Mouse (Mus musculus): ENCODE data around the gene Emc10. TPM values are rescaled to one million over a fixed set of nuclear protein-coding genes. Genes with fewer than 3 reads are reported as not detected.

The Emc10 gene
- polyA plus RNA-seq, 1 experiment = 218 TPM

DNA sequence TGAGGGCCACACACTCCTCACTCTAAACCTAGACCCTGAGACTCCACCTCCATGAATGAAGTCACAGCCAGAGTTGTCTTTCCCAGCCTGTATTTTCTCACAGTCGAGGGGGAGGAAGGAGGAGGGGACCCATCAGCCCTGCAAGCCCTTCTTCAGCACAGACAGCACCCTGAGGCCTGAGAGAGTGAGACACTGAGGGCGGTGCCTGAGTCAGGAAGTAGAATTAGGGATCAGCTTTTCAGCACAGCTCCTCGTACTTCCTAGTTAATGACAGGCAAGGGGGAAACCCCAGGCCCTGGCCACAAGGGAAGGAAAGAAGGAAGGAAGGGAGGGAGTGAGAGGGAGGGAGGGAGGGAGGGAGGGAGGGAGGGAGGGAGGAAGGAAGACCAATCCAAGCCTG is 43.1 kb downstream of the Emc10 start:
- no peak for TF ChIP-seq POLR2A (IDR thresholded peaks at IDR 0.05; ENCODE audit: borderline replicate concordance, extremely low read depth, insufficient read depth, insufficient read length, poor library complexity, severe bottlenecking)
- no peak for DNase-seq (ENCODE audit: low read depth)

DNA sequence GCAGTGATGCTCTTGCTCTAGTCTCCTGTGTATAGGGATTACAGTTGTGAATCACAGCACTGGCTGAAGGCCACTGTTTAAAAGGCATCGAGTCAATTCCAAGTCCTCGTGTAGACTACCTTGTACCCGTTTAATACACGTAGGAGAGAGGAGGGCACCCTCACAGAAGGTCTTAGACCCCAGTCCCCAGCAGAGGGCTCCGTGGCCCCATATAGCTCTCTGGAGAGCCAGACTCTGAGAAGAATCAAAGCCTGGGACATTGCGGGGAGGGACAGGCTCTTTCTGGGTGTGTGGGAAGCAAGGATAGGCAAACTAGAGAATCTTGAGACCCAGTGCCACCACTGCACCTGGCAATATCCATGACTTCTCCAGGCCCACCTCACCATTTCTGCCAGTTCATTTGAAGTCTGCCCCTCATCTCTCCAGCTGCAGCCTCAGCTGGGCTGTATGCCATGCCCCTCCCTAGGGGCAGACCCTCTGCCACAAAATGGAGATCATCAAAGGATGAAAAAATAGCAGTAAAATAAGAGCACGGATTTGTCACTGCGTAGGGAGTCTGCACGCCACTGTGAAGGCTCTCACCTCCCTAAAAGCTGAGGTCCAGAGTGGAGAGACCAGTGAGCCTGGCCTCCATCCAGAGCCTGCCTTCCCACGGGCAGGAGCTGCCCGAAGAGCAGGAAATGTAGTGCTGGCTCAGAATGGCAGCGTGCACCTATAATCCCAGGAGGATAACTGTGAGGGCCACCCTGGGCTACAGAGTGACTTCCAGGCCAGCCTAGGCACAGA is 50.1 kb downstream of the Emc10 start:
- no peak for DNase-seq (ENCODE audit: low read depth)
- TF ChIP-seq POLR2A (IDR thresholded peaks at IDR 0.05; ENCODE audit: borderline replicate concordance, extremely low read depth, insufficient read depth, insufficient read length, poor library complexity, severe bottlenecking) = no peak
- TF ChIP-seq CTCF (IDR thresholded peaks at IDR 0.05; ENCODE audit: borderline replicate concordance, extremely low read depth, insufficient read depth, insufficient read length) = peak; percentile 13; the same call in 1 of the 2 replicates

DNA sequence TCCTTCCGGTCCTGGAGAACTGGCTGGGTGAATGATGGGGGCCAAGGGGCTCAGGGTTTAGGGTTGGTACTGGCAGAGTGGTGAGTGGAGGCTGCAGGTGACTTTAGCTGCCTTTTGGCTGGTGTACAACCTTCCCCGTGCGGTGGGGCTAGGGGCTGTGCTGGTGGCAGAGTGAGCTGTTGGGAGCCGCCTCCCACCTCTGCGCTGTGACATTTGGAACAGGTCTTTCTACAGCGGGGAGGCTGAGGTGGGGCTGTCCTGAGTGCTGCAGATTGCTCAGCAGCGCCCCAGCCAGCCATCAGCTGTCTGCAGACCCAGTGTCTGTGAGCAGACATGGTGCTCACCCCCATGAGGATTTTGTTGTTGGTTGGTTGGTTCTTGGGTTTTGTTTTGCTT is 50.8 kb downstream of the Emc10 start:
- TF ChIP-seq CTCF (IDR thresholded peaks at IDR 0.05; ENCODE audit: borderline replicate concordance, extremely low read depth, insufficient read depth, insufficient read length) (no peak), POLR2A (IDR thresholded peaks at IDR 0.05; ENCODE audit: borderline replicate concordance, extremely low read depth, insufficient read depth, insufficient read length, poor library complexity, severe bottlenecking) (no peak)
- DNase-seq (ENCODE audit: low read depth) = no peak

DNA sequence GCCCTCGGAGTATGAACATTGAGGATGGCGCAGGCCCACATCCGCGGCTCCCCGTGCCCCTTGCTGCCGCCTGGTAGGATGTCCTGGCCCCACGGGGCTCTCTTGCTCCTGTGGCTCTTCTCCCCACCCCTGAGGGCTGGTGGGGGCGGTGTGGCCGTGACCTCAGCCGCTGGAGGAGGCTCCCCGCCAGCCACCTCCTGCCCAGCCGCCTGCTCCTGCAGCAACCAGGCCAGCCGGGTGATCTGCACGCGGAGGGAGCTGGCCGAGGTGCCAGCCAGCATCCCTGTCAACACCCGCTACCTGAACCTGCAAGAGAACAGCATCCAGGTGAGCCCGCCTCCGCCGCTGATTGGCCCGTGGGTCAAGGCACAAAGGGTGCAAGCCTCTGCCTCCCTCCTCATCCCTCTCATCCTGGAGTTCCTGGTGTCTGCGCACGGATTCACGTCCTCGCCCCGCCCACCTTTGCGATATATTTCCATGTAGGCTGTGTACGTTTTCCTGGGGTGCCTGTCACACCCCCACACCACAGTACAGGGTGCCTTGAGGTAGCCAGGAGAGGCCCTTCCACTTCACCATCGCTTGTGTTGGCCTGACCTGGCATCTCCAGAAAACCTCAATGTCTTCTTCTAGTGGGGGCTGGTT is 51.3 kb downstream of the Emc10 start:
- no peak for TF ChIP-seq CTCF (IDR thresholded peaks at IDR 0.05; ENCODE audit: borderline replicate concordance, extremely low read depth, insufficient read depth, insufficient read length)
- TF ChIP-seq POLR2A (IDR thresholded peaks at IDR 0.05; ENCODE audit: borderline replicate concordance, extremely low read depth, insufficient read depth, insufficient read length, poor library complexity, severe bottlenecking) = no peak
- DNase-seq (ENCODE audit: low read depth) = no peak

DNA sequence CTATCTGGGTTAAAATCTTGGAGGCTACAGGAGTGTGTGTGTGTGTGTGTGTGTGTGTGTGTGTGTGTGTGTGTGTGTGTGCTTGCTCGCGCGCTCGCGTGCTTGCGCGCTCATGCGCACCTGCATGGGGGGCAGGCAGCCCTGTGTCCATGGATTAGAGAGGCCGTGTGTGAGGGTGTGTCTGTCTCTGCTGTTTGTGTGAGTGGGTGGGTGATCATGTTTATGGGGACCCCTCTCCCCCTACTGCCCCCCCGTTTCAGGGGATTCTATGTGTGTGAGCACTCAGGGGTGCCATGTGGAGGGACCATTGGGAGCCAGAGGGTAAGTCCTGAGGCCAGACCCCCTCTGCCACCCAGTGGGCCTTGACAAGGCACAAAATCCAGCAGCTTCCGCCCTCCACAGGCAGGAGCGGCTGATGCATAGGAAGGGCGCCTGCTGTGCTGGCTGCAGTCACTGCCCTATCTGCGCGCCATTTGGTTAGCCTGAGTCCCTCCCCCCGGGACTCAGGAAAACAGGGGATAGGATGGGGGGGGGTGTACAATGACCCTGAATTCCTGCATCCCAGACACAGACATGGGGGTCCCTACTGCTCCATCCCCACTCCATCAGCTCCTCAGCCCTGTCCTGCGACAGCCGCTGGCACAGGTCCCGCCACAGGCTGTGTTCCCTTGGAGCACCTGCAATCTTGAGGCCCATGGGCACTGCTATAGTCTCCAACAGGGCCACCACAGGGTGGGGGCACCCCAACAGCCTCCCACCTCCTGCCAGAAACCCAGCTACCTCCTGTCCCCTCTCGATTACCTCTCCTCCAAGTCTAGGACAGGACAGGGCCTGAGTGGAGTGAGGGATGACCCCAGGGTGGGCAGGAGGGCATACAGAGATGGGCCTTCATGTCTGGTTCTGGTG is 52.8 kb downstream of the Emc10 start:
- peak; percentile 89 for DNase-seq (ENCODE audit: low read depth)
- TF ChIP-seq CTCF (IDR thresholded peaks at IDR 0.05; ENCODE audit: borderline replicate concordance, extremely low read depth, insufficient read depth, insufficient read length) (peak; percentile 53), POLR2A (IDR thresholded peaks at IDR 0.05; ENCODE audit: borderline replicate concordance, extremely low read depth, insufficient read depth, insufficient read length, poor library complexity, severe bottlenecking) (peak; percentile 5; the same call in 1 of the 2 replicates)

DNA sequence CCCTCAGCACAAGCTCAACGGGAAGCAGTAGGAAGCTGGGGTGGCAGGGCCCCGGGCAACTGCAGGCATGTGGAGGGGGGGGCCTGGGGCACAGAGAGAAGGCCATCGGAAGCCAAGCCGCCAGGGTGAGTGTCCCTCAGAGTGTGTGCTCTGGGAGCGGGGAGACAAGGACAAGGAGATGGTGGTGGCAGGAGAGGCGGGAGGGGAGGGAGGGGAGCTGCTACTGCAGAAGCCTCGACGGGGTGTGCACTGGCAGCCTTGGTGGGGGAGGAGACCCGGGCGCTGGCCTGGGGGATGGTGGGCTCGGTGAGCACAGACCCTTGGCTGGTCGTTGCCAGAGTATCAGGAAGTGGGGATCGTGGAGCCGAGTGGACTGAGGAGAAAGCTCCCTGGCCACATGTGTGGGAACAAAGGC is 53.9 kb downstream of the Emc10 start:
- DNase-seq (ENCODE audit: low read depth) = peak; percentile 82

DNA sequence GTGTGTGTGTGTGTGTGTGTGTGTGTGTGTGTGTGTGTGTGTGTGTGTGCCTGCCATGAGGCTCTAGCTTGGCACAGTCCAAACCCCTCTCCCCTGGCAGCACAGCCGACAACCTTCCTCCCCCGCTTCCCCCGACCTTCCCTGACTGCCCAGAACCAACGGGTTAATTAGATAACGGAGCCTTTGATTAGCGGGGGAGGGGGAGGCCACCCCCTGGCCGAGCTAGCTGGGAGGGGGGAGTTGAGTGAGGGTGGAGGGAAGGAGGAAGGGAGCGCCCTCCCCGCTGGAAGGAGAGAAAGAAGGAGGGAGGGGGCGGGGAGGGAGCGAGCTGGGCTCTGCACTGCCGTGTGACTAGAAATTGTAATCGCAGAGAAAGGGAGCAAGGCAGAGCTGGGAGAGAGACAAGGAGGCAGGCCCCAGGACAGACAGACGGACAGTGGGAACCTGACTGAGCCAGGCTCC is 54.6 kb downstream of the Emc10 start:
- DNase-seq (ENCODE audit: low read depth) = peak; percentile 95
- TF ChIP-seq POLR2A (IDR thresholded peaks at IDR 0.05; ENCODE audit: borderline replicate concordance, extremely low read depth, insufficient read depth, insufficient read length, poor library complexity, severe bottlenecking) (peak; percentile 35; the same call in 1 of the 2 replicates), CTCF (IDR thresholded peaks at IDR 0.05; ENCODE audit: borderline replicate concordance, extremely low read depth, insufficient read depth, insufficient read length) (no peak)

More for the DNA sequence above, 53.9 kb downstream of the Emc10 start:
- TF ChIP-seq CTCF (IDR thresholded peaks at IDR 0.05; ENCODE audit: borderline replicate concordance, extremely low read depth, insufficient read depth, insufficient read length) (no peak), POLR2A (IDR thresholded peaks at IDR 0.05; ENCODE audit: borderline replicate concordance, extremely low read depth, insufficient read depth, insufficient read length, poor library complexity, severe bottlenecking) (peak; percentile 14; the same call in 1 of the 2 replicates)

DNA sequence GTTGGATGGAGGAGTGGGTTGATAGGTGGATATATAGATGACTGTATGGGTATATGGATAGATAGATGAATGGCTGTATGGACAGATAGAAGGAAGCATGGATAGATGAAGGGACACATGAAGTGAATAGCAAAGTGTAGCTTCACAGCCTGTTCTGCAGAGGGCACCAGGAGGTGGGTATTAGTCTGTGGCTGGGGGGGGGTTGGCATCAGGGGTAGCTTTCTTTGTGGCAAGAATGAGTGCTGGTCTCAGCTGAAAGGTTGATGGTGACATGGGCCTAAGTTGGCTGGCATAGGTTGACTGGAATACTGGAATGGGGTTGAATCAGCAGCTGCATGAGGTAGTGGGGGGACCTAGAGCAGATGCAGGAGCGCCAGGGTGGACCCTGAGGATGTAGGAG is 55.1 kb downstream of the Emc10 start:
- no peak for DNase-seq (ENCODE audit: low read depth)
- TF ChIP-seq CTCF (IDR thresholded peaks at IDR 0.05; ENCODE audit: borderline replicate concordance, extremely low read depth, insufficient read depth, insufficient read length) (no peak), POLR2A (IDR thresholded peaks at IDR 0.05; ENCODE audit: borderline replicate concordance, extremely low read depth, insufficient read depth, insufficient read length, poor library complexity, severe bottlenecking) (no peak)

DNA sequence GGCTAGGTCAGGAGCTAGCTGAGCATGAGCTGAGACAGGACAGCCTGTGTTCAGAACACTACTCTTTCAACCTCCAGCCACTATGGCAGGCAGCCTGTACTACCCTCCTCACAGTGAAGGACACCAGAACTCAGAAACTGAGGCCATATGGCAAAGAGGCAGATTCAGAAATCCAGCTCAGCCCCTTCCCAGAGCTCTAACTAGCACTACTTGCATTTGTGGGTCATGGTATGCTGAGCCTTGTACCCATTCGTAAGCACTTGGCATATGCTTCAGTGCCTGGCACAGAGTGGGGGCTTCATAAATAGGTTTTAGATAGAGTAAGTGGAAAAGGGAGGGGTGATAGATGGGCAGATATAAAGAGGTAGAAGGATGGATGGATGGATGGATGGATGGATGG is 55.9 kb downstream of the Emc10 start:
- TF ChIP-seq CTCF (IDR thresholded peaks at IDR 0.05; ENCODE audit: borderline replicate concordance, extremely low read depth, insufficient read depth, insufficient read length) (no peak), POLR2A (IDR thresholded peaks at IDR 0.05; ENCODE audit: borderline replicate concordance, extremely low read depth, insufficient read depth, insufficient read length, poor library complexity, severe bottlenecking) (no peak)

More for the DNA sequence above, 55.9 kb downstream of the Emc10 start:
- DNase-seq (ENCODE audit: low read depth) = no peak

Other genes with a start within 250 kb of the Emc10 start
- gene 1700028J19Rik, start 249.8 kb downstream of the Emc10 start, polyA plus RNA-seq (2012; rRNA removed) = 1.5 and 2.1 TPM in 2 replicates
- gene 2410002F23Rik, start 249.8 kb downstream of the Emc10 start, polyA plus RNA-seq (2012; rRNA removed) = 270 and 344 TPM in 2 replicates
- not detected in 2 replicates for gene Acp4, start 239.2 kb downstream of the Emc10 start, polyA plus RNA-seq (2012; rRNA removed)
- gene Gm15517, start 235.1 kb downstream of the Emc10 start, polyA plus RNA-seq (2012; rRNA removed) = 1.0 and 1.2 TPM in 2 replicates
- 3.2 and 3.6 TPM in 2 replicates for gene Clec11a, start 189.6 kb downstream of the Emc10 start, polyA plus RNA-seq (2012; rRNA removed)
- 17.2 and 63.1 TPM in 2 replicates for gene Shank1, start 186.3 kb downstream of the Emc10 start, polyA plus RNA-seq (2012; rRNA removed)
- 35.5 and 41.6 TPM in 2 replicates for gene Syt3, start 112.4 kb downstream of the Emc10 start, polyA plus RNA-seq (2012; rRNA removed)
- gene 1700008O03Rik, start 110.7 kb downstream of the Emc10 start, polyA plus RNA-seq (2012; rRNA removed) = 3.0 and 4.1 TPM in 2 replicates
- 302 and 372 TPM in 2 replicates for gene Lrrc4b, start 67.5 kb downstream of the Emc10 start, polyA plus RNA-seq (2012; rRNA removed)
- 29.8 and 30.6 TPM in 2 replicates for gene Aspdh, start 31.1 kb downstream of the Emc10 start, polyA plus RNA-seq (2012; rRNA removed)
- gene Josd2, start 28.5 kb downstream of the Emc10 start, polyA plus RNA-seq (2012; rRNA removed) = 70.6 and 118 TPM in 2 replicates
- 31.7 and 47.3 TPM in 2 replicates for gene Fam71e1, start 52 bp upstream of the Emc10 start, polyA plus RNA-seq (2012; rRNA removed)
- not detected in 2 replicates for gene Mybpc2, start 28.1 kb upstream of the Emc10 start, polyA plus RNA-seq (2012; rRNA removed)
- 0.11 and 0.19 TPM in 2 replicates for gene Spib, start 35.5 kb upstream of the Emc10 start, polyA plus RNA-seq (2012; rRNA removed)
- 38.4 and 70.1 TPM in 2 replicates for gene Pold1, start 52.3 kb upstream of the Emc10 start, polyA plus RNA-seq (2012; rRNA removed)
- 79.7 and 96.8 TPM in 2 replicates for gene Nr1h2, start 57.4 kb upstream of the Emc10 start, polyA plus RNA-seq (2012; rRNA removed)
- 0.16 and 0.42 TPM in 2 replicates for gene Napsa, start 75.9 kb upstream of the Emc10 start, polyA plus RNA-seq (2012; rRNA removed)
- 16.6 and 27.2 TPM in 2 replicates for gene Kcnc3, start 94.1 kb upstream of the Emc10 start, polyA plus RNA-seq (2012; rRNA removed)
- 0.72 and 1.8 TPM in 2 replicates for gene Myh14, start 174.3 kb upstream of the Emc10 start, polyA plus RNA-seq (2012; rRNA removed)
- not detected in 2 replicates for gene Izumo2, start 212.2 kb upstream of the Emc10 start, polyA plus RNA-seq (2012; rRNA removed)